Mouse (Mus musculus) spleen, adult 2 months (tissue): ENCODE measurements at regions not wholly inside any gene's neighbourhood (a gene's known extent, or its start where the extent isn't known, plus 50 kb on each side); places are given as distances from the start of the nearest gene placed in this dataset.
"Not testable (repeated sequence)": the region's sequence is repeated elsewhere in the genome, so short reads cannot be mapped to it uniquely, and the experiment has no call there.

Experiments used
- CTCF ChIP-seq: fragments of 200-500 bp; IDR thresholded peaks from 2 replicates; pipeline ENCODE4 v1.5.1; 2011; ENCODE audit warnings: mild to moderate bottlenecking, inconsistent platforms; ENCODE audit not compliant: insufficient read depth, insufficient read length, insufficient replicate concordance; ENCODE audit errors: extremely low read depth
- POLR2A ChIP-seq: fragments of 200-500 bp; IDR thresholded peaks from 2 replicates; pipeline ENCODE4 v1.6.1; 2011; ENCODE audit warnings: low read depth, low read length, inconsistent platforms

- TF ChIP-seq POLR2A, CTCF: not testable (repeated sequence)
Measured at GRCm38 (mm10) chr14:19302859-19303258, 115.9 kb downstream of the Gm21738 start.
